Mouse (Mus musculus): Measurements from ENCODE around the gene Gbx1. TPM values are rescaled to one million over a fixed set of nuclear protein-coding genes. Genes with fewer than 3 reads are reported as not detected.

Gene Gbx1
- polyA plus RNA-seq, 1 experiment from 2014 or later, result 0.09 TPM

DNA sequence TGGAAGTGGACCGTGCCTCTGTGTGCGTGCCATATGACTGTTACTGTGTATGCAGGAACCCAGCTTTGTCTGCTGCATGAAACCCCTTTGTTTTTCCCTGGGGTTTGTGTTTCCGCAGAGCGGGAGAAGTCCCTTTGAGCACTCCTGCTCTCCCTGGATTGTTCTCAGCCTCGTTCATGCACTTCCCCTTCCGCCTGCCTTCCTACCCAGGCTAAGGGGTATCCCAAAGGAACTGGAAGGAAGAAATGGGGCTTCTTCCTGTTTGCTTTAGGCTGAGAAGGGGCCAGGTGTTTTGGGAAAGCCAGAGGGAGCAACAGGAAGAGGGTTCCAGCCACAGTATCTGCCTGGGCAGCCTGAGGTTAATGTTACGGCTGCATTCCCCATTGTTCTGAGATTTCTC is 71.4 kb downstream of the Gbx1 start:
- Histone ChIP-seq H3K9me3 (no peaks in the 10 kb centered on the region), H3K36me3 (replicated peaks) (peaks cover 55% of the 10 kb centered on the region), H3K4me3 (0 out of 2 replicates have a peak overlapping the region, but pooled peaks have one; percentile 11), H3K27ac (peak overlapping the region; percentile 12; the same call in 1 of the 2 replicates), H3K4me1 (peaks cover 51% of the 10 kb centered on the region), H3K27me3 (ENCODE audit: poor library complexity, severe bottlenecking) (peaks cover 6% of the 10 kb centered on the region)
- no peak for DNase-seq (ENCODE audit: extremely low spot score, low spot score)
- 70% methylated on average over 7 of the region's 7 CpGs for WGBS

DNA sequence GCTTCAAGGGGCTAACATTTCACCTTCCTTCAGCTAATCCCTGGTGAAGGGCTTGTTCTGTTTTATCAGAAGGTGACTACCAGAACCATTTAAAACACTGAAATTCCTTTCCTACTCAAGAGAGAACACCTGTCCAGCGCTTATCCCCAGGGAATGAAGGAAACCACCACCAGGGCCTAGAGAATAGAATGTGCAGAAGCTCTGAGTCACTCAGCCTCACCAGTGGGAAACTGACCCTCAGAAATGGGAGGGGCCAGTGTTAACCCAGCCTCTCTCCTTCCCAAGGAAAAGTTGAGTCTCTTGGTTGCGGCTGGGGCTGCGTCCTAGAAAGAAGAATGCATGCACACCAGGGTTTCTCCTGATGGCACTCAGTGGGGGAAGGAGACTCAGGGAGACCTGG is 71.9 kb downstream of the Gbx1 start:
- Histone ChIP-seq H3K27me3 (ENCODE audit: poor library complexity, severe bottlenecking) (peaks cover 11% of the 10 kb centered on the region), H3K27ac (0 out of 2 replicates have a peak overlapping the region, but pooled peaks have one; percentile 22), H3K4me3 (peak overlapping the region; percentile 11; the same call in 1 of the 2 replicates), H3K36me3 (replicated peaks) (peaks cover 49% of the 10 kb centered on the region), H3K9me3 (no peaks in the 10 kb centered on the region), H3K4me1 (peaks cover 51% of the 10 kb centered on the region)
- 67% methylated on average over 3 of the region's 3 CpGs for WGBS
- no peak for DNase-seq (ENCODE audit: extremely low spot score, low spot score)

DNA sequence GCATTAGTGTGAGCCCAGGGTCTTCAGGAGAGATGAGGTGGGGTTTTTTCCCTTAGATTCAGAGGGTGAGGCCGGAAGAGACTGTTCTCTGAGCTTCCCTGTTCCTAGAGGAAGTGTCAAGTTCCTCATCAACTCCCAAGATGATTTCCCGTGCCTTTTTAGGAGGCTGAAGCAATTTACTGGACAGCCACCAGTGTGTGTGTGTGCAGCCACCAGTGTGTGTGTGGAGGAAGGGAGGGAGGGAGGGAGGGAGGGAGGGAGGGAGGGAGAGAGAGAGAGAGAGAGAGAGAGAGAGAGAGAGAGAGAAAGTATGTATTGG is 73.1 kb downstream of the Gbx1 start:
- Histone ChIP-seq H3K27me3 (ENCODE audit: poor library complexity, severe bottlenecking) (peaks cover 22% of the 10 kb centered on the region), H3K4me1 (peaks cover 51% of the 10 kb centered on the region)
- 28% methylated on average over 2 of the region's 2 CpGs for WGBS

DNA sequence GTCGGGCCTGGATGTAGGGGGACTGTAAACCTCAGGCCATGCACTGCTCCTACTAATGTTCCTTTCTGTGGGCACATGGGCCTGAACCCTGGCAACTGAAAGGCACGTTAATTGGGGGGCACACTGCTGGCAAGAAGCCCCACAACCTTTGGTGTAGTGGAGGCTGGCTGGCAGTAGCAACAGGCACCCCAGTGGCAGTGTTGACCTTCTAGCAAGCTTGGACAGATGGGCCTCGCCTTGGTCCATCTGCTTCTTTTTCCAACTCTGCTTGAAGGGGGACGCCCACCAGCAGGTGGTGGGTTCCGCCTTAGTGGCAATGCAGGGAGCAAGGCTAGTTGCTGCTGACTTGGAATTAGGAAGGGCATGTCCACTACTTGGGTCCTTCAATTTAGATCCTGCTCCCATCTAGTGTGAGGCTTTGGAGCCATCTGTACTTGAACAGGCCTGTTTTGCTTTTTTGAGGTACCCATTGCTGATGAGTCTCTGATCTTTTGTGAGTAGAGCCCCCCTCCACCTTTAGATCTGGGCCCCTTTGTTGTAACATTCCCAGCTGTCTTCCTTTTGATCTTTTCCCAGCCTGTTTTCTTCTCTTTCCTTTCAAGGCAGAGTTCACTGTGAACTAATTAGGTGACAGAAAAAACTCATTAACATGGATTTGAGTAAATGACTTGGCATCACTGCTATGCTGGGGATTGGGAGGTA is 73.6 kb downstream of the Gbx1 start:
- H3K27ac ChIP-seq, result peak overlapping the region; percentile 96

More for the DNA sequence above, 73.1 kb downstream of the Gbx1 start:
- peak overlapping the region; percentile 91 for H3K4me3 ChIP-seq
- DNase-seq (ENCODE audit: extremely low spot score, low spot score), result no peak
- H3K27ac ChIP-seq, result peak overlapping the region; percentile 96; the same call in 1 of the 2 replicates
- no peaks in the 10 kb centered on the region for H3K9me3 ChIP-seq
- peaks cover 41% of the 10 kb centered on the region for H3K36me3 ChIP-seq (replicated peaks)

More for the DNA sequence above, 73.6 kb downstream of the Gbx1 start:
- no peak for DNase-seq (ENCODE audit: extremely low spot score, low spot score)
- WGBS, result 14% methylated on average over 5 of the region's 5 CpGs
- Histone ChIP-seq H3K36me3 (replicated peaks) (peaks cover 35% of the 10 kb centered on the region), H3K4me3 (peak overlapping the region; percentile 91), H3K4me1 (peaks cover 51% of the 10 kb centered on the region), H3K27me3 (ENCODE audit: poor library complexity, severe bottlenecking) (peaks cover 28% of the 10 kb centered on the region), H3K9me3 (no peaks in the 10 kb centered on the region)

Other genes starting within 250 kb of the Gbx1 start
- gene Kcnh2, start 175.6 kb downstream of the Gbx1 start, polyA plus RNA-seq (2016; fragmentation: Nextera tagmentation; extraction: Ambion mirVana), result 17.8 and 21.3 TPM in 2 replicates
- 7.6 and 8.1 TPM in 2 replicates for gene Nos3, start 162.4 kb downstream of the Gbx1 start, polyA plus RNA-seq (2016; fragmentation: Nextera tagmentation; extraction: Ambion mirVana)
- gene Atg9b, start 135.1 kb downstream of the Gbx1 start, polyA plus RNA-seq (2016; fragmentation: Nextera tagmentation; extraction: Ambion mirVana), result 0.99 and 1.3 TPM in 2 replicates
- gene Abcb8, start 133.5 kb downstream of the Gbx1 start, polyA plus RNA-seq (2016; fragmentation: Nextera tagmentation; extraction: Ambion mirVana), result 57.1 and 61.8 TPM in 2 replicates
- gene Asic3, start 113.8 kb downstream of the Gbx1 start, polyA plus RNA-seq (2016; fragmentation: Nextera tagmentation; extraction: Ambion mirVana), result 0.20 TPM in 1 of 2 replicates, not detected in the other
- gene Cdk5, start 103.7 kb downstream of the Gbx1 start, polyA plus RNA-seq (2016; fragmentation: Nextera tagmentation; extraction: Ambion mirVana), result 42.7 and 48.9 TPM in 2 replicates
- 32.8 and 33.6 TPM in 2 replicates for gene Slc4a2, start 103.4 kb downstream of the Gbx1 start, polyA plus RNA-seq (2016; fragmentation: Nextera tagmentation; extraction: Ambion mirVana)
- gene Fastk, start 81.9 kb downstream of the Gbx1 start, polyA plus RNA-seq (2016; fragmentation: Nextera tagmentation; extraction: Ambion mirVana), result 106 and 108 TPM in 2 replicates
- gene Tmub1, start 79.3 kb downstream of the Gbx1 start, polyA plus RNA-seq (2016; fragmentation: Nextera tagmentation; extraction: Ambion mirVana), result 28.4 and 31.8 TPM in 2 replicates
- gene Agap3, start 75.0 kb downstream of the Gbx1 start, polyA plus RNA-seq (2016; fragmentation: Nextera tagmentation; extraction: Ambion mirVana), result 24.1 and 29.0 TPM in 2 replicates
- 0.09 and 0.15 TPM in 2 replicates for gene Asb10, start 13.8 kb upstream of the Gbx1 start, polyA plus RNA-seq (2016; fragmentation: Nextera tagmentation; extraction: Ambion mirVana)
- gene 4931409K22Rik, start 29.6 kb upstream of the Gbx1 start, polyA plus RNA-seq (2016; fragmentation: Nextera tagmentation; extraction: Ambion mirVana), result 0.06 TPM in 1 of 2 replicates, not detected in the other
- gene Abcf2, start 50.3 kb upstream of the Gbx1 start, polyA plus RNA-seq (2016; fragmentation: Nextera tagmentation; extraction: Ambion mirVana), result 193 and 197 TPM in 2 replicates
- 15.1 and 16.0 TPM in 2 replicates for gene Chpf2, start 59.5 kb upstream of the Gbx1 start, polyA plus RNA-seq (2016; fragmentation: Nextera tagmentation; extraction: Ambion mirVana)
- gene Smarcd3, start 97.2 kb upstream of the Gbx1 start, polyA plus RNA-seq (2016; fragmentation: Nextera tagmentation; extraction: Ambion mirVana), result 34.7 and 39.7 TPM in 2 replicates
- 26.1 and 27.0 TPM in 2 replicates for gene Nub1, start 158.3 kb upstream of the Gbx1 start, polyA plus RNA-seq (2016; fragmentation: Nextera tagmentation; extraction: Ambion mirVana)
- gene Wdr86, start 203.5 kb upstream of the Gbx1 start, polyA plus RNA-seq (2016; fragmentation: Nextera tagmentation; extraction: Ambion mirVana), result 22.5 and 24.5 TPM in 2 replicates
- 0.72 and 0.81 TPM in 2 replicates for gene Crygn, start 230.8 kb upstream of the Gbx1 start, polyA plus RNA-seq (2016; fragmentation: Nextera tagmentation; extraction: Ambion mirVana)

Measured in forebrain, embryonic 10.5 days (tissue).